Mouse (Mus musculus): ENCODE data around the gene Plekha7.

- no peak for TF ChIP-seq ZC3H11A (IDR thresholded peaks at IDR 0.05; ENCODE audit: borderline replicate concordance, low read depth, low read length)
- TF ChIP-seq HCFC1 (IDR thresholded peaks at IDR 0.05; ENCODE audit: borderline replicate concordance, insufficient read depth, low read length): no peak
- TF ChIP-seq MAFK (IDR thresholded peaks at IDR 0.05; ENCODE audit: insufficient read depth, low read depth, low read length): no peak
- TF ChIP-seq CHD2 (IDR thresholded peaks at IDR 0.05; ENCODE audit: low read depth, low read length): no peak
Measured at GRCm38 (mm10) chr7:116099952-116100528, 208.1 kb downstream of the Plekha7 start.

Measured in ES-E14 (cell line).